Mouse (Mus musculus): ENCODE results near the gene Gosr2.
"Not testable (repeated sequence)": the region's sequence is repeated elsewhere in the genome, so short reads cannot be mapped to it uniquely, and the experiment has no call there.

Gene Gosr2

DNA sequence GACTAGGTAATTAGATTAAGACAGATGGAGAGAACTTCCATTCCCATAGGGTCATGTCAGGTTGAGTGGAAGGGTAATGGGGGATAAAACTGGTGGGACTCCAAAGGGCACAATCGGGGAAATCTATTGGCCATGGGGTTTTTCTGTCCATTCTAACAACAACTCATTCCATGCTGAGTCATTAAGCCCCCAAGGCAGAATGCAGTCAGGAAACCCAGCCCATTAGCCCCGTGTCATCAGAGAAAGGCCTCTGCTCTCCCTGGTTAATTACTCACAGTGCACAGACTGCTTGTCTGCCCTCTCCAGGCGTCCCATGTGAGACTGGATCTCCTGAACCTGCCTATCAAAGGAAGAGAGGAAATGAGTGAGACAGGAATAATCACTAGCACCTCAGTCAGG, 8.7 kb downstream of the Gosr2 start:
- DNase-seq (ENCODE audit: low spot score in 2 of 2), result no peak

DNA sequence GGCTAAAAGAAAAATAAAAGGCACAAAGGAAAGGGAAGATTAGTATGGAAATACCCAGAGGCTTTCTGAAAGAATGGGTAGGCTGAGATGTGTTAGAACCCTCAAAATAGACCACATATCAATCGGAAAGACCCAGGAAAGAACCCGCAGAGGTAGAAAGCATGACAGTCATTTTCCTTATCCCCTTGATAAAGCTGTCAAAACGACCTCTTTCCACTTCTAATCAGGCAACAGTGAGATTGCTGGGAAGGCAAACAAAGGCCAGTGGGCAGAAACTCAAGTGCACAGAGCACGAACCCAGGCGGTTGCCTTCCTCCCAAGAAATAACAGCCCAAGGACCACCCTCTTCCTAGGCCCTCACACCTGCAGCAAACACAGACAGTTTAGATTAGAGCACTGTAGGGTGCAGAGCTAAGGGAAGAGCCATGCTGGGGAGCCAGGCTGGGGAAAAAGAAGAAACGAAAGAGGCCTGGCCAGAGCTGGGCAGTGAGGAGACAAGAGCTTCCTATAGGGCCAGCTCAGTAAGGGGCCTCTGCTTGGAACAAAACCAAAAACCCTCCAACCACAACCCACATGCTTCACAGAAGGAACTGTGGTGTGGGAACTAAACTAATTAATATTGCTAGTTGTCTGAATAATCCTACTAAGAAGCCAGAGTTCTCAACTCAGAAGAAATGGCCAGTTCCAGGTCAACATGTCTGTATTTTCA, 9.3 kb downstream of the Gosr2 start:
- DNase-seq (ENCODE audit: low spot score in 2 of 2), result no peak

DNA sequence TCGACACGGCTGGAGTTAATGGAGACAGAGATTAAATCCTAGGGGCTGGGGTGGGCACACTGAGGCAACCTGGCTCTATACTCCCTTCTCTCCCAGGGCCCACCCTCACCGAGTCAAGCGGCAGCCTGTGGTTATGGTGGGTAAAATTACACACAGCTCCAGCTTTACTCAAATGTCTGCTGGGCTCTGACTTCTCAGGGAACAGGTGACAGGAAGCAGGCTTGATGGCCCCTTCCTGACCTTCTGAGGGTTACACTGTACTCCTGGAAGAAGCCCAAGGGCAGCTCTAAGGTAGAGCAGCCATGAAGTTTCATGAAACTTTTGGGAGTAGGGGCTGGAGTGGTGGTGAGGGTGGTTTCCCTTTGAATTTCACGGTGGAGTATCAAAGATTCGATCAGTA, 11.0 kb downstream of the Gosr2 start:
- DNase-seq (ENCODE audit: low spot score in 2 of 2), result no peak

DNA sequence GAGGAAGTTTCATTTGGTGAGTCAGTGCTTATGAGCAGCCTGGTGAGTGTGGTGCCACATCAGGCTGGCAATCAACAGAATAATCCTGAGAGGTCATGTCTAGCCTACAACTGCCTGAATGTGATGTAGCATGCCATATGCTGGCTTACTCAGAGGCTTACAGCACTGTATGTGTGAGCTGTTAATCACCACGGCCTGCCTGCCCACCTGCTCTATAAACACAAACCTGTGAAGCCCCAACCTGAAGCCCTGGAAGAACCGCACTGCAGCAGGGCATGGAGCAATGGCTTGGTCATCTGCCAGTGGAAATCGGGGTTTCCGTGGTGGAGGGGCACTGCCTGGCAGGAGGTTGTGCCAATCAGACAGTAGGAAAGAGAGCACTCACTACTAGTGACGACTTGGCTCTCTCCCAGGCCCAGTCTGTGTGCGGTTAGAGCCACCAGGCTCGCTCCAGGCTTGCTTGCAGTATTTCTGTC, 12.4 kb downstream of the Gosr2 start:
- DNase-seq (ENCODE audit: low spot score in 2 of 2), result peak in 1 of 2 experiments; percentile 44

DNA sequence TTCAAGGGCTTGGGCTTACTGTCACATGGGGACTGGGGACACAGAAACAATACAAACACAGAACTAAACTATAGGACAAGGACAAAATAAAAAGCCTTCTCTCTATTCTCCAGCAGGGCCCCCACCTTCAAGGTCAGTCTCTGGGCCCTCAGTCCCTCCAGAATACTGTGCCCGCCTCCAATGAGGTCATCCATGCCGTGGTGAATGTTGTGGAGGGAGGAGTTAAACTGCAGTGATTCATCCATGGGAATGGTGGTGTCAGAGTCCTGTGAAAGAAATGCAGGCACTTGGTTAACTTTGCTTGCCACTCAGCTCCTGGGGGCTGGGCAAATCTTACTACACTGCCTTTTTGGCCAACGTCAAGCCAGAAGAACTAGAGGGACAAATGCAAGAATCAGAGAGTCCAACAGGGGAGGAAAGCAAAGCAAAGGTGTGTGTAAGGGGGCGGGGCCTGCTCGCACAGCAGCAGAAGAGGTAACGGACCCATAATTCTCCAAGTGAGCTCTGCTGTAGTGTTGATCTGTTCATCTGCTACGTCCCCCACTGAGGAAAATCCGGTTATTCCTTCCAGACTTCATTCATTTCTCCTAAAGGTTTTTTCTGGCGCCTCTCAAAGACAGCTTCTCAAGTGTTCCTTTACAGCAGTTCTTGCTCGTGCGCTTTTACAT, 13.9 kb downstream of the Gosr2 start:
- DNase-seq (ENCODE audit: low spot score in 2 of 2), result no peak

DNA sequence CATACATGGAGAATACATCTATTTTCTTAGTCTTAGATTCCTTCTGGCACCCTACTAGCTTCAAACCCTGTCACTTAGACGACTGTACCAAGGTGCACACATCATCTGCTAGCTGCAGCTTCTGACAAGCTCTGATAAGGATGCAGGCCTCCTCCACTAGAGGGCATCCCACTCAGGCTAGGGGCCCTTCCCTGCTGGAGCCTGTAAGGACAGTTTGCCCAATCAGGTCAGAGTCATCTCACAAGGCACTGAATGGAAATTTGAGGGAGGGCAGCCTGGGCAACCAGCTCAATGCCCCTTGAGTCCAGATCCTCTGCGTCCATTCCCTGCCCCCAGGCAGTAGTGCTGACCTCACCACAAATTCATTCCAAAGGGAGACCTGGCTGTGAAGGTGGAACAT, 20.7 kb downstream of the Gosr2 start:
- DNase-seq (ENCODE audit: low spot score in 2 of 2), result not testable (repeated sequence)

DNA sequence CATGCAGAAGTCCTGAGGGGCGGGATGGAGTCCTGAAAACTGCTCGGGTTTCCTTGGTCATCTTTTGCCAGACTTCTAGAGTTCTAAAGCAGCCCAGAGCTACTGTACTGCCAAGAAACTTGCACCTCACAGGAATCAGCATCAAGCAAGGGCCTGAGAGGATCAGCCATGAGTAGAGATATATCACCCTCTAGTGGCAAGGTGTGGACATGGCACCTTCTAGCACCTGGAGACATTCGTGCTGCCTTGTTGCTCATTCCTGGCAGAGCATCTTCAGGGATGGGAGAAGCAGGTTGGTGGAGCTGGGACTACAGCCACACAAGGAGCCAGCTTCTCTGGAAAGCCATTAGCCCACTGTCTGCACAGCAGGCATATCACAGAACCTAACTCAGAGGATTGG, 22.1 kb downstream of the Gosr2 start:
- DNase-seq (ENCODE audit: low spot score in 2 of 2), result peak; percentile 57 to 79

DNA sequence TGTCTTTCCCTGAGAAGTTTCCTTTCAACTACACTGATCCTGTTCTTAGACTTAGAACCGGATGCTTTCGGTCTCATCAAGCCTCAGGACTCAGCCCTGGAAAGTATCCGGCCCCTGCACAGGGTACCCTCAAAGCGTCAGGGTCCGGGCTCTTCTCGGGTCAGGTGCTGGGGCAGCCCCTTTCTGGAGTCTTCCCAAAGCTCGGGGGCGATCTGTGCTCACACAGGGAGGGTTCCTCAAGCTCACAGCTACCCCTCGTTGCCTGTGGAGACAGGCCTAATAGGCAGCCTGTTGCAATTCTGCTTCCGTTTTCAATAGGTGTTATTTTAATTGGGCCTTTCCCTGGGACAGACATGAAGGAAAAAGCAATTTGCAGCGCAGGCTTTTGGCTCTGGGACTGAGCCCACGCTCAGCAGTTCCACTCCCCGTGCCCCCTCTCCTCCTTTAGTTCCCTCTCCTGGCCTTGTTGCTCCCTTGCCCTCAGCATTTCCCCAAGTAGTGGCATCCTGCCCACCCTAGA, 30.7 kb downstream of the Gosr2 start:
- DNase-seq (ENCODE audit: low spot score in 2 of 2), result no peak

DNA sequence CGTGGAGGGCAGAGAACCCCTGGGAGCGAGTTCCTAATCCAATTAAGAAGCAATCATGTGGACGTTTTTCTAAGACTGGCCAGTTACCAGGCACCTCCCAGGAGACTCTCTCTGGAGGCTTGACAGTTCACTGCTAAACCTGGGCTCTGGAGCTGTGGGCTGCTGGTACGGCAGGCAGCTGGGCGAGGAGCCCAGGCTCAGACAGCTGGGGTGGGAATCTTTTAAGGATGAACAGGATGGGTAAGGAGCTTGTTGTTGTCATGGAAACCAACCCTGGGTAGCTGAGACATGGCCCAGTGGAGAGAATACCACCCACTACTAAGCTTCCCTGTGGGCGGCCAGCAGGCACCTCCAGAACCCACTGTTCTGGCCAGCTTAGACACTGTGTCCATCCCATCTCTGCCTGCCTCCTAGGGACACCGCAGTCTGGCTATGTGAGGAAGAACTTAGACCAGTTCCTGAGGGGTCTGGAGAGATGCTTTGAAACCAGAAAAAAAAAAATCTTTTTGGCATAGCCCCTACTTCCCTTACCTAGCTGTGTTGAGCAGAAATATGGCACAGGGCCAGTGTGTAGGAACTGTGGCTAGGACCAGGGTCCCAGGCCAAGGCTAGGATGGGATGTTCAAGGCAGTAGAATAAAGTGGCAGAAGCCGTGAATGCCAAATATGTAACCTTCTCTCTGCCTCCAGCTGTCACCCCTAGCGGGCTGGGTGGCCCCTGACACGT, 31.4 kb downstream of the Gosr2 start:
- peak; percentile 67 to 88 for DNase-seq (ENCODE audit: low spot score in 2 of 2)

DNA sequence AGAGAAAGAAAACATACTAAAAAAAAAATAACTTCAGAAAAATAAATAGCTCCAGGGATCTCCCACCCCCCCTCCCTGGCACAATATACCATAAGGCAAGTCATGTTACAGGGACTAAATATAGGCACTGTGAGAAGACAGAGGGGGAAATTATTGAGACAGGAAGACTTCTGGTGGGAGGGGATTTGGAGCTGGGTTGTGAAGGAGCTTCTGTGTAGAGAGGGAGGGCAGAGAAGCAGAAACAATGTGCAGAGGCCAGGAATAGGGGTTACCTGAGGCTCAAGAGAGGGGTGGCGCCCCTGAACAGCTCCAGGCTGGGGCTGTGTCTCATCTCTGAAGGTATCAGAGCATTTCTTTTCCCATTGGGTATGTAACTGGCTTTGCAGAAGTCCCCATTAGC, 32.0 kb downstream of the Gosr2 start:
- DNase-seq (ENCODE audit: low spot score in 2 of 2), result no peak

DNA sequence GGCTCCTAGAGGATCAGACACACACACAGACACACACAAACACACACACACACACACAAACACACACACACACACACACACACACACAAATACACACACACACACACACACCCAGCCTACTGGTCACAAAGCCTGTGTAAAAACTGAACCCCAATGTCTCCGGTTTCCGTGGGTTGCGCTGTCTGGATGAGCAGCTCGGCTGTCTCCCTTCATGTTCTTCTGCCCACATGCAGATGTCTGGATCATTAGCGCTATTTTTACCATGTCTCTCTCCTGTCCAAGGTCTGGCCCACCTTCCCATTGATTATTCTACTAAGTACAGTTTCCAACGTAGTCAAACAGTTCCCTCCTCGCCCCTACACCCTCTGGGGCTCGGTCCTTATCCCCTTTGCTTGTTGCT, 34.6 kb downstream of the Gosr2 start:
- no peak for DNase-seq (ENCODE audit: low spot score in 2 of 2)

DNA sequence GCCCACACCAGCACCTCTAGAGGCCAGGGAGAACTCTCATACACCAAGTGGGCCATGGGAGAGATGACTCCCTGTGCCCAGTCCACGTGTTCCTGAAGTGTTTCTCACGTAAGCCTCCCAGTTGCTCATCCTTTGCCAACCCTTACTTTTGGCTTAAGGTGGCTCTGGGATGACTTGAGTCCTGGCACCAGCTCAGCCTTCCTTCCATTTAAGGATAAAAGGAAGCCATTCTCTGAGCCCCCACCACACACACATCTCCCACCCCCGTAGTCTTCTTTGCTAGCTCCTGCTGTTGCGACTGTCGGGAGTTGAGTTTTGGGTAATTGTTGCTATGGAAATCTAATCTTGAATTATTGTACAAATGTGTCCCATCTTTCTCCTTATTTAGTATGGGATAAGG, 35.2 kb downstream of the Gosr2 start:
- DNase-seq (ENCODE audit: low spot score in 2 of 2), result peak; percentile 56 to 75

DNA sequence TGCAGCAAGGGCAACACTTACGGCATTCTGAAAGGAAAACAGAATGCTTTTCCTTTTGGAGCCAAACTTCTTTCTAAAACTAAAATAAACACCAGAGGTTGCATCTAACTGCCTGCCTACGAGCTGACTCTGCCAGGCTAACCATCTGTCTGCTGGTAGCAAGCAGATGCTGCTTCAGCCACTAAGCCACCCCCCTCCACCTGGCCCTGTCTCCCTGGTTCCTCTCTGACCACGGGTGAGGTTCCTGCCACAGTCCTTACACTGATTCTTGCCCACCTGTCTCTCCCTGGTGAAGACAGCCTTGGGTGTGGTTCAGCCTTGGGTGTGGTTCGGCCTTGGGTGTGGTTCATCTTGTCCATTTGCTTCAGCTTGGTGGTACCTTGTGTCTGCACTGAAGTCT, 35.8 kb downstream of the Gosr2 start:
- DNase-seq (ENCODE audit: low spot score in 2 of 2), result no peak

DNA sequence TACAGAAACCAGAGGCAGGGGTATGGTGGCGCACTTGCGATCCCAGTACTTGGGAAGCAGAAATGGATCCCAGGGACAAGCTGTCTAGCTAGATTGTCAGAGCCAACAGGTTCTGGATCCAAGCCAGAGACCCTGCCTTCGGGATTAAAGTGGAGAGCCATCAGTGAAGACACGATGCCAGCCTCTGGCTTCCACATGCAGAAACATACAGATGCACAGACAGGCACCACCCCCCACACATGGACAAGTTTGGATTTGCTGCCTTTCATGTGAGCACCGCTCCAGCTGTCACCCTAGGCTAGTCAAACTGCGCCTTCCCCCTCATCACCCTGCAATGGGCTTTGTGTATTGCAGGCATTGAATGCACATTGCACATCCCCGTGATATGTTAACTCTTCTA, 39.5 kb downstream of the Gosr2 start:
- no peak for DNase-seq (ENCODE audit: low spot score in 2 of 2)

DNA sequence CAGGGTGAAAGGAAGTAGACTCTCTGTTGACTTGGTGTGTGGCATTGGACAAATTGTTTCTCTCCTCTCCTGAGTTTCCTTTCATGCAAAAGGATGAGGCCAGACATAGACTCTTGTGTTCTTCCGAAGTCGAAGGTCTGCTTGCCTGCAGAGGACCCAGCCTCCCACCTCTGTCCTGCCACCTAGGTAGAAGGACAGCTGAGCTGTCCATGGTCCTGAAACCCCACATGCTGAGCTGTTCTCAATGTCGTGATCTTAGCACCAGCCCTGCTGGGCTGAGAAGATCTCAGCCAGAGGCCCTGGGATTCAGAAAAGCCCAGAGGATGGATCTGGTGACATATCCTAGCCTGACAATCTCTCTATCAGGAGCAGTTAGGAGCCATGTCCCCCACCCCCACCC, 41.2 kb downstream of the Gosr2 start:
- DNase-seq (ENCODE audit: low spot score in 2 of 2), result no peak

DNA sequence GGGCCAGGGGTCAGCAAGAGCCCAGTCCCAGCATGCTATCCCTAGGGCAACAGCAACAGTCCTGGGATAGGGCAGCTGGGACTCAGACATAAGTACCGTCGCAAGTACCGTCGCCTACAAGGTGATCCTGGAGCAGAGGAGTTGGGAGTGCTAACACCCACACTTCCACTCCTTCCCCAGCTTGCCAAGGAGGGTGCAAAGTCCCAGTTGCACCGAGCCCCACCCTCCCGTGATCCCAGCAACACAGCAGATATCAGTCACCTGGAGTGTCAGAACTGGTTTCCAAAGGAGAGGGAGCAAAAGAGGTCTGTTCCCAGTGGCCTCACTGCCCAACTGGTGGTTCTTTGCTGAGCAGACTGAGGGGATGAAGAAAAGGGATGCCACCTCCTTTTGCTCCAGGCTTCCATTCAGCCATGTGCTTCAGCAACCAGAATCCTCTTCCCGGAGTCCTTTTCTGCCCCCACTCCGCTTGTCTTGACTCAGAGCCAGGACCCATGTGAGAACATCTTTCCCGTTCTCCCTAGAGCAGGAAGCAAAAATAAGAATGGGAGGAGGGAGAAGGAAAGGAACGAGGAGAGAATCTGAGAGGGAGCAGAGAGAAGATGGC, 44.2 kb downstream of the Gosr2 start:
- peak in 1 of 2 experiments; percentile 52 for DNase-seq (ENCODE audit: low spot score in 2 of 2)

DNA sequence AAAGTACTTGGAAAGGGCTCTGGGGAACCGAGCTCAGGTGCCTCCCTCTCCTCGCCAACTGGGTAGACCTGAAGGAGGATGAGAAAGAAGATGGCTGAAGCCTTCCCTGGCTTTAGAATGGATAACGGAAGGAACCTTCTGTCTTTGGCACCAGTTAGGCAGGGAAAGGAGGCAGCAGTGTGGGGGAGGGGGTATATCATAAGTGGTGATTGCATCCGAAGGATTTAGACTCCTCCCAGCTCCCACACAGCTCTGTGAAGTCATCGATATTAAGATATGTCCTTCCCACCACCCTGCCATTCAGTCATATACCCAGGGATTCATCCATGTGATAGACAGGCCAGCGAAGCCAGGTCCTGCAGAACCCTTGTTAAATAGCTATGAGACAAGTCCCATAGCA, 46.3 kb downstream of the Gosr2 start:
- no peak for DNase-seq (ENCODE audit: low spot score in 2 of 2)

DNA sequence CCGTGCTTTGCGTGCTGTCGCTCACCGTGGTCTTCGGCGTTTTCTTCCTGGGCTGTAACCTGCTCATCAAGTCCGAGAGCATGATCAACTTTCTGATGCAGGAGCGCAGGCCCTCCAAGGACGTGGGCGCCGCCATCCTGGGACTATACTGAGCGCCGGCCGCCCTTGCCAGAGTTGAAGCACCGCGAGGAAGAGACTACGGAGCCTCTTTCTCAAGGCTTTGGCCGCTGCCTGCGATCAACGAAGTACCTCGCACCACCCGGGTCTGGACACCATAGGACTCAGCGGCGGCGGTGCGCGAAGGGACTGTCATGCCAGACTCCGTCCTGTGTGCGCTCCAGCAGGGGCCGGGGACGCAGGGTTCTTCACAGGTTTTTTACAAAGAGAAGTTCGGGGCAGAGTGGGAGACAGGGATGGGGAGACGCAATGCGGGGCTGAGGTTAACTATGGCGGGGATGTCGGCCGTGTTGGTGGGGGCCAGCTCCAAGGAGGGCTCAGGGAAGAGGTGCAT, 47.7 kb downstream of the Gosr2 start:
- DNase-seq (ENCODE audit: low spot score in 2 of 2), result no peak

DNA sequence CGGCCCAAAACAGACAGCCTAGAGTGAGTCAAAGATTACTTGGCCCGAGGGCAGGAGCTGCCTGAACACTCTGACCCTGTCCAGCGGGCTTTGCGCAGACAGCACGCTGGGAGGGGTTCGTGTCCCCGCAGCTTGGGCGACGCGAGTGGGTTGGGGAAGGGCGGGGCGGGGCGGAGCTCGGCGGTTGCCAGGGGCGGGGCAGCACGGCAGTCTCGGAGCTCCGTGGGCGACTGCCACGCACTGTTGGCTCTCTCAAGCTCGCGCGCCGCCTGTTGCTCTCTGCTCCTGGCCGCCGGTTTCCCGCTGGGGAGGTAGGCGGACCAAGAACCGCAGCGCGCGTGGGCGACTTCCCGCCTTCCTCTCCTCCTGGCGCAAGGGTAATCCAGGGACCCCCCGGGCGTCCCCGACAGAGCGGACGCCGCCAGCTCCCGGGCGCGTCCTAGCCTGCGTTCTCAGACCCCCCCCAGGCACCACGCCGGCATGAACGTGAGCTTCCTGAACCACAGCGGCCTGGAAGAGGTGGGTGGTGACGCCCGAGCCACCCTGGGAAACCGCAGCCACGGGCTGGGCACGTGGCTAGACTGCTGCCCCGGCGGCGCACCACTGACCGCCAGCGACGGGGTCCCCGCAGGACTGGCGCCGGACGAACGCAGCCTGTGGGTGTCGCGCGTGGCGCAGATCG, 48.3 kb downstream of the Gosr2 start, which contains the start of gene Rprml:
Gene Rprml, plus strand, starts transcription at position 270 of the 682 bp plus-strand sequence.
- DNase-seq (ENCODE audit: low spot score in 2 of 2), result peak; percentile 73 to 77

DNA sequence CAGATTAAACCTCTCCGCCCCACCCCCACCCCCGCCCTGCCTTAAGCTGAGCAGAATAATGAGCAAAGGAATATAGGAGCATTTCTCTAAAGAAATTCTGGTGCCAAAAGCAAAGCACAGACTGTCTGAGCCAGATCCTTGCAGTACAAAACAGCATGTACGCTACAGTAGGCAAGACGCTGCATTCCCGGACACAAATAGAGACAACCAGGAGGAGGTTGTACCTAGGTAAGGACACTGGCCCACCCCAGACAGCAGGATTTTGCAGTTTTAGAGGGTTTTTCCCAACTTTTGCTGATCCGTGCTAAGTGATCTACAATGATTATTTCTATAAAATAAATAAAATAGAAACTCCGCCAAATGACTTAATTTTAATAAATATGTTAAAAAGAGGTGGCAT, 49.0 kb downstream of the Gosr2 start:
- DNase-seq (ENCODE audit: low spot score in 2 of 2), result peak in 1 of 2 experiments; percentile 8

DNA sequence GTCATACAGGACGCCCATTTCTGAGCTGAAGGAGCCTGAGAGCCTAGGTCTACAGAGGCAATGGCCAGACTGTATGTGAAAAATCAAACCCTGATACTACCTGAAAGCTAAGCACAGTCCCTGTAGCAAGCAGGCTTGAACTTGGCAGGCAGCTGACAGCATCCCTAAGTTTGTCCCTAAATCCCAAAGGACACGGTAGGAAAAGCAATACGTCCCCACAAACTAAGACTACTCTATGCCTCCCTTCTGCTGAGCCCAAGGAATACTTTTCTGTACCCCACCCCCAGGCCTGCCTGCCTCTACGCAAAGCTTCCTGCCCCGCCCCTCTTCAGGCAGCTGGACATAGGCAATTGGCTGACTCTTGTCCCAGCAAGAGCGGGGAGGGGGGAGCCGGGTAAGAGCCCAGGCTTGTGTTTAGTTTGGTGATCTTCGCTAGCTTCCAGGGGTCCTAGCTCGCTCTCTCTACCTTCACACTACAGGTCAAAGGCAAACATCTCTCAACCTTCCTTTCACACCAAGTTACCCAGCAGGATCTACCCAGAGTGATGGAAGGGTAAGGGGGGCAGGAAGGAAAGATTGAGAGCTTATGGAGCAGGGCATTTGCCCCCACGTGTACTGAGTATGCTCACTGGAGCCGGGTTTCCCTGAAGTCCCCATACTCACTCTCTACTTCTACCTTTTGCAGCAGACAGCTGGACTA, 49.6 kb downstream of the Gosr2 start:
- DNase-seq (ENCODE audit: low spot score in 2 of 2), result peak in 1 of 2 experiments; percentile 4
